Mouse (Mus musculus) forebrain, embryonic 15.5 days (tissue): Measurements from ENCODE around the gene Stard9. TPM values are rescaled to one million over a fixed set of nuclear protein-coding genes. Genes with fewer than 3 reads are reported as not detected.
"Not testable (repeated sequence)": the region's sequence is repeated elsewhere in the genome, so short reads cannot be mapped to it uniquely, and the experiment has no call there.

Experiments used
- ATAC-seq: fragments of 200-750 bp; cut with Nextera tagmentation; replicated peaks from 2 replicates; pipeline ENCODE4 v1.8.0; 2017; ENCODE audit warnings: mild to moderate bottlenecking, moderate TSS enrichment, moderate library complexity
- H3K27ac ChIP-seq: fragments of 300-500 bp; sonication (generic); replicated peaks from 2 replicates; pipeline ENCODE4 v1.5.1; 2015; ENCODE audit warnings: mild to moderate bottlenecking, inconsistent platforms
- H3K27me3 ChIP-seq: fragments of 300-500 bp; sonication (generic); 2 replicates; pipeline ENCODE4 v1.6.1; 2015; ENCODE audit warnings: inconsistent platforms
- H3K36me3 ChIP-seq: fragments of 300-500 bp; sonication (generic); 2 replicates; pipeline ENCODE4 v1.6.1; 2015; ENCODE audit warnings: mild to moderate bottlenecking, inconsistent platforms
- H3K4me1 ChIP-seq: fragments of 300-500 bp; sonication (generic); 2 replicates; pipeline ENCODE4 v1.6.1; 2015; ENCODE audit warnings: inconsistent platforms
- H3K4me2 ChIP-seq: fragments of 300-500 bp; sonication (generic); replicated peaks from 2 replicates; pipeline ENCODE4 v1.6.1; 2015; ENCODE audit warnings: mild to moderate bottlenecking, inconsistent platforms
- H3K4me3 ChIP-seq: fragments of 300-500 bp; sonication (generic); 2 replicates; pipeline ENCODE4 v1.5.1; 2015; ENCODE audit warnings: mild to moderate bottlenecking, inconsistent platforms
- H3K9ac ChIP-seq: fragments of 300-500 bp; sonication (generic); replicated peaks from 2 replicates; pipeline ENCODE4 v1.6.1; 2015; ENCODE audit warnings: mild to moderate bottlenecking, inconsistent platforms
- H3K9me3 ChIP-seq: fragments of 300-500 bp; sonication (generic); 2 replicates; pipeline ENCODE4 v1.6.1; 2016; ENCODE audit warnings: inconsistent platforms
- WGBS: fragments of 180-500 bp; shearing (Covaris S2); methylation state at CpG from one replicate; pipeline ENCODE4 v1.1.7; 2015; ENCODE audit warnings: mixed read lengths; 5-methylcytosine and 5-hydroxymethylcytosine counted together
- polyA plus RNA-seq: library from polyadenylated mRNA; unstranded; fragments of >200 nt; fragmentation: Nextera tagmentation; extraction: Ambion mirVana; gene quantifications from 2 replicates; pipeline ENCODE4 v1.2.1, GENCODE M21; 2015

Stard9 gene
- polyA plus RNA-seq, 1 experiment from 2014 or later, result 4.1 TPM

DNA sequence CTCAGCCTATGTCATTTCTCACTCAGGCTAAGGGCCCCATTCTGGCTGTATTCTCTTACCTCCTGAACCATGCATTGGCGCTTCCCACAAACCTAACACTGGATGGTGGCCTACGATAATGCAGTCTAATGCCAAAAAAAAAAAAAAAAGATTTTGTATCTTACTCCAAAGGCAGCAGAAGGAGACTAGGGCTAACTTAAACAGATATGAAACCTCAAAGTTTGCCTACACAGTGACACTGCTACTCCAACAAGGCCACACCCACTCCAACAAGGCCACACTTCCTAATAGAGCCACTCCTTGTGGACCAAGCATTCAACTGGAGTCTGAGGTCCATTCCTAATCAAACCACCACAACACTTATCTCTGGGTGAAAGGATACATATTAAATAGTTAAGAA is 27.8 kb downstream of the Stard9 start:
- Histone ChIP-seq H3K4me3 (no peak overlapping the region), H3K9me3 (no peaks in the 10 kb centered on the region), H3K4me1 (no peaks in the 10 kb centered on the region), H3K4me2 (no peak overlapping the region), H3K36me3 (no peaks in the 10 kb centered on the region), H3K27me3 (no peaks in the 10 kb centered on the region), H3K9ac (no peak overlapping the region), H3K27ac (no peak overlapping the region)
- ATAC-seq, result no peak
- WGBS, result 96% methylated on average over 2 of the region's 2 CpGs

GRCm38 (mm10) chr2:120658486-120658885 is 29.6 kb downstream of the Stard9 start:
- Histone ChIP-seq H3K4me1 (no peaks in the 10 kb centered on the region), H3K9ac (no peak overlapping the region), H3K4me3 (no peak overlapping the region), H3K9me3 (no peaks in the 10 kb centered on the region), H3K36me3 (no peaks in the 10 kb centered on the region), H3K27ac (no peak overlapping the region), H3K27me3 (no peaks in the 10 kb centered on the region), H3K4me2 (no peak overlapping the region)
- ATAC-seq, result no peak
- 75% methylated on average over 5 of the region's 5 CpGs for WGBS

DNA sequence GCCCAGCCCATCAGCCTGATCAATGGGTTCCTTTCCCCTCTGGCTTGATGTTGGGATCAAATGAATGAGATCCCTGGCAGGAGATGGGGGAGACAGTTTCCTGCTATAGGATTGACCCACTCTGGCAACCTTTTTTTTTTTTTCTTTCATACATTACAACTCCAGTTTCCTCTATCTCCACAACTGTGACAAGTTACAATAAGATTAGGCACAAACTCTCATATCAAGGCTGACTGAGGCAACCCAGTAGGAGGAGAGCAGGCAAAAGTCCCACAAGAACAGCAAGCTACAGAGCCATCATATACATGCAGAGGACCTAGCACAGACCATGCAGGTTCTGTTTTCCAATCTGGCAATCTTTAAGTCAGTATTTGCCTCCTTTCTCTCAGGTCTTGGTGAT is 30.4 kb downstream of the Stard9 start:
- H3K9ac ChIP-seq, result no peak overlapping the region
- no peak overlapping the region for H3K4me3 ChIP-seq
- no peaks in the 10 kb centered on the region for H3K4me1 ChIP-seq
- ATAC-seq, result no peak
- no peaks in the 10 kb centered on the region for H3K27me3 ChIP-seq
- H3K36me3 ChIP-seq, result no peaks in the 10 kb centered on the region
- no peak overlapping the region for H3K27ac ChIP-seq
- H3K4me2 ChIP-seq, result no peak overlapping the region
- H3K9me3 ChIP-seq, result no peaks in the 10 kb centered on the region

DNA sequence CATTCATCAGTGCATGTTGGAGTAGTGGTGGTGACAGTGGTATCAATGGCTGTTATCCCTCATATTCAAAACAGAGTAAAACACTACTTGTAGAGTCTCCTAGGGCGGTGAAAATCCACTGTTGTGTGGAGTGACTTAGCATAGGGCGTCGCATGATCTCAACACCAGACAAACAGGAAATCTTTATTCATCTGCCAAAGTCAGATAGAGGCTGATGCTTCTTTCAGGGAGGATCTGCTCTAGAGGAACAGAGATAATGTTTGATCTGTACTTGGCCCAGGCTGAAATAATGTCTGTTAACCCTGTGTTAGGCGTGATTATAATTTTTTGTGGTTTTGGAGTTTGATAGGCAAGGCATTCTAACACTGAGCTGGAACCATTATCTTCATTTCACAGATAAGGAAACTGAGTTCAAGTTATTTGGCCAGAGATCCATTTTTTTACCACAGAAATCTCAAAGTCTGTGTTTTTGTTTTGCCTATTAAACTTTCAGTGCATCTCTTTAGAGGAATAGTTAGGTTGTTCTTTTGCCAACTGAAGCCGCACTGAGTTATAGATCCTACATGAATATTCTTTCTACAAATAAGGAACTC is 31.7 kb downstream of the Stard9 start:
- Histone ChIP-seq H3K4me1 (no peaks in the 10 kb centered on the region), H3K4me2 (no peak overlapping the region), H3K9me3 (no peaks in the 10 kb centered on the region), H3K36me3 (no peaks in the 10 kb centered on the region), H3K27ac (no peak overlapping the region), H3K4me3 (no peak overlapping the region), H3K9ac (no peak overlapping the region), H3K27me3 (no peaks in the 10 kb centered on the region)
- WGBS, result 86% methylated on average over 5 of the region's 5 CpGs
- ATAC-seq, result no peak

DNA sequence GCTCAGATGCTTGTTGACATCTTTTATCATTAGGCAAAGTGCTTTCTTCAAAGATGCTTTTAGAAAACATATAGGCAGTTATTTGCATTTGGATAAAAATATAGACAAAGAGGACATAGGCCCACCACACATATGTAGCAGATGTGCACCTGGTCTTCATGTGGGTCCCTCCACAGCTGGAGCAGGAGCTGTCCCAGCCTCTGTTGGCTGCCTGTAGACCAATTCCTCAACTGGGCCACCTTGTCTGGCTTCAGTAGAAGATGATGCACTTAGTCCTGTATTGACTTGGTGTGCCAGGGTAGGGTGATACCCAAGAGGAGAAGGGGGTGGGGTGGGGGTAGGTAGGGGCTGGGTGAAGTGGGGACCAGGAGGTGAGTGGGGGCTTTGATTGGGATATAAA is 33.8 kb downstream of the Stard9 start:
- ATAC-seq, result no peak

DNA sequence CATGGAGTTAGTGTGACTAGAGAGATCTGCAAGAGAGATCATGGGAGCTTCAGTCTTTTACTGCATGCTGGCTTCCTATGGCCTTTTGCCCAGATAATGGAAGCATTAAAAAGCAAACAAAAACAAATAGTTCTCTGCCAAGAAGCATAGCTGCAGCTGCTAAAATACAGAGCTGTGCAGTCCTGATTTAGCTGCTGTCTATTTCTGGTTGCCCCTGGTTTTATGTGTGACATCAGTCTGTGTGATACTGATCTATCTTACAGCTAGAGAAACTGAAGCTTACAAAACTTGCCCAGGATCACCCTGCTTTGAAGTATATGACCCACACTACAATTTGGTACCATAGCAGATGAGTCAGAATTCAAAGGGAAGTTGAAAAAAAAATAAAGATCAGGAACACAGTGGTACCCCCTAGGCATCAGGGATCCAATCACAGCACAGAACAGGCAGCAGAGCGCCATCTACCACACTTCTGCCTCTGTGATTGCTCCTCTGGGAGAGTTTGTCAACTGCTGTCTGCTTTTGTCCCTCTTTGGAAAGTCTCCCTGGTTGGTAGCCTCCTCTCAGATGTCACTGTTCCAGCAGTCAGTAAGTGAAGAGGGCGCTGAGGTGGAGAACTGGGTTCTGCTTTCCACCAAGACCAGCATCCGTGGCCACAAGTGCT is 34.7 kb downstream of the Stard9 start:
- Histone ChIP-seq H3K36me3 (no peaks in the 10 kb centered on the region), H3K9ac (no peak overlapping the region), H3K4me1 (no peaks in the 10 kb centered on the region), H3K27me3 (no peaks in the 10 kb centered on the region), H3K4me2 (no peak overlapping the region), H3K27ac (no peak overlapping the region), H3K9me3 (no peaks in the 10 kb centered on the region), H3K4me3 (no peak overlapping the region)
- 76% methylated on average over 3 of the region's 3 CpGs for WGBS
- ATAC-seq, result no peak

More for the DNA sequence above, 33.8 kb downstream of the Stard9 start:
- H3K27me3 ChIP-seq, result no peaks in the 10 kb centered on the region
- no peak overlapping the region for H3K27ac ChIP-seq
- no peaks in the 10 kb centered on the region for H3K9me3 ChIP-seq
- no peak overlapping the region for H3K4me2 ChIP-seq
- no peaks in the 10 kb centered on the region for H3K36me3 ChIP-seq
- H3K4me3 ChIP-seq, result no peak overlapping the region
- no peak overlapping the region for H3K9ac ChIP-seq
- H3K4me1 ChIP-seq, result no peaks in the 10 kb centered on the region

DNA sequence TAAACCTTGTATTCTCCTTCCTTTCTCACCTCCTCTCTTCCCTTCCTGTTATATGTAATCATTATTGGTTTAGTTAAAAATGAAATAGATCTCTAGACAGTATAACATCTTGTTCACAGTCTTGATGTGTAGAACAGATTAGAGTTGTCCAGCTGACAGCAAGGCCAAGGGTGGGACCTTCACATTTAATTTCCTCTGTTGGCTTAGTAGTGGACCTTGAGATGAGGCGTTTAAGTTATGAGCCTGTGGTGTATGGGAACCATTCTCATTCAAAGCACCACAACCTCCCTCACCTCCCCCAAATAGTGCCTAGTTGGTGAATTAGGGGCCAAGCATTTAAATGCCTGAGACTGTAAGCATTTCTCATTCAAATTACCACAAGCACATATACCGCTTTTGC is 38.5 kb downstream of the Stard9 start:
- Histone ChIP-seq H3K4me2 (no peak overlapping the region), H3K9me3 (no peaks in the 10 kb centered on the region), H3K27ac (no peak overlapping the region), H3K4me3 (no peak overlapping the region), H3K4me1 (no peaks in the 10 kb centered on the region), H3K9ac (no peak overlapping the region), H3K27me3 (no peaks in the 10 kb centered on the region), H3K36me3 (no peaks in the 10 kb centered on the region)
- 88% methylated on average over 2 of the region's 2 CpGs for WGBS
- no peak for ATAC-seq

DNA sequence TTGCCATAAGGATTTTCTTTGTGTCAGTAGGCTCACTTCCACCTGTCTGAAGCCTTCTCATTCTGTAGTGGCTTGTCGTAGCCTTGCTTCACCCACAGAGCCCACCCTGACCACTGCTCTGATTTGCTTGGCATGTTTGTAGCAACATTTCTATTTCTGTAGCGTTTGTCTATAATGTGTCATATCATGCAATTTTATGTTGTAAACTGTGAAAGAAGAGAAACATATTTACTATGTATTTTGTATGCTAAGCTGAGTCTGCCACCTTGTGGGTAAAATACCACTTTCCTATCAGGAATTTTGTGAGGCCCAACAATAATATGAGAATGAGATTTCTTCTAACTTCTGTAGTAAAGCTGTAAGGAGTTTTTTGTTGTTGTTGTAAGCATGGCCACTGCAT is 41.3 kb downstream of the Stard9 start:
- Histone ChIP-seq H3K9ac (no peak overlapping the region), H3K4me1 (no peaks in the 10 kb centered on the region), H3K9me3 (no peaks in the 10 kb centered on the region), H3K36me3 (no peaks in the 10 kb centered on the region), H3K27ac (no peak overlapping the region), H3K27me3 (no peaks in the 10 kb centered on the region), H3K4me3 (no peak overlapping the region), H3K4me2 (no peak overlapping the region)
- no peak for ATAC-seq
- WGBS, result 75% methylated on average over 2 of the region's 2 CpGs

- not testable (repeated sequence) for H3K9ac ChIP-seq, H3K4me1 ChIP-seq, H3K4me2 ChIP-seq, ATAC-seq, H3K4me3 ChIP-seq, H3K27ac ChIP-seq, H3K36me3 ChIP-seq, H3K9me3 ChIP-seq, H3K27me3 ChIP-seq
- WGBS, result 88% methylated on average over 7 of the region's 7 CpGs
Measured at GRCm38 (mm10) chr2:120681151-120681550, 52.2 kb downstream of the Stard9 start.

DNA sequence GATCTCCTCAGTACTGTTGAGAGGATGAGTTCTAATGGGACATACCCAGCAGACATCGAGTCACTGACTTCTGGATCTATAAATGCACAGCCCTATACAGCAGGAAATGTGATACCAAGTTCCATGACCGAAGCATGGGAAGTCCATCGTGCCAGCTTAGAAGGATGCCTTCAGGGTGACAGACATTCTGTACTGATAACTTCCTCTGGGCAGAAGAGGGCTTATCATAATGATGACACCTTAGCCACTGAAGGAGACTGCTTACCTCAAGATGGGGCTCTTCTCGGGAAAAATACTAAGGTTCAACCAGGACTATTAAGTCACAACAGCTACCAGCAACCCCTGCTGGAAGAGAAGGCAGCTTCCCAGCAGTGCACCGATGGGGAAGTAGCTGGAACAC is 68.8 kb downstream of the Stard9 start:
- 89% methylated on average over 5 of the region's 5 CpGs for WGBS
- no peaks in the 10 kb centered on the region for H3K4me1 ChIP-seq
- H3K9me3 ChIP-seq, result no peaks in the 10 kb centered on the region
- H3K4me2 ChIP-seq, result no peak overlapping the region
- H3K36me3 ChIP-seq, result peaks cover 13% of the 10 kb centered on the region
- H3K27me3 ChIP-seq, result no peaks in the 10 kb centered on the region
- no peak overlapping the region for H3K9ac ChIP-seq
- H3K4me3 ChIP-seq, result no peak overlapping the region
- H3K27ac ChIP-seq, result no peak overlapping the region
- ATAC-seq, result no peak

- Histone ChIP-seq H3K4me1 (no peaks in the 10 kb centered on the region), H3K4me3 (no peak overlapping the region), H3K36me3 (peaks cover 13% of the 10 kb centered on the region), H3K27me3 (no peaks in the 10 kb centered on the region), H3K4me2 (no peak overlapping the region), H3K27ac (no peak overlapping the region), H3K9ac (no peak overlapping the region), H3K9me3 (no peaks in the 10 kb centered on the region)
- ATAC-seq, result no peak
- 91% methylated on average over 3 of the region's 3 CpGs for WGBS
Measured at GRCm38 (mm10) chr2:120700379-120700885, 71.5 kb downstream of the Stard9 start.

GRCm38 (mm10) chr2:120702675-120703074 is 73.8 kb downstream of the Stard9 start:
- Histone ChIP-seq H3K27me3 (no peaks in the 10 kb centered on the region), H3K9me3 (no peaks in the 10 kb centered on the region), H3K4me2 (no peak overlapping the region), H3K27ac (no peak overlapping the region), H3K4me1 (no peaks in the 10 kb centered on the region), H3K9ac (no peak overlapping the region), H3K36me3 (peaks cover 3% of the 10 kb centered on the region), H3K4me3 (no peak overlapping the region)
- 80% methylated on average over 5 of the region's 5 CpGs for WGBS
- ATAC-seq, result no peak

- no peaks in the 10 kb centered on the region for H3K27me3 ChIP-seq
- no peak overlapping the region for H3K4me3 ChIP-seq
- ATAC-seq, result no peak
- H3K4me2 ChIP-seq, result no peak overlapping the region
- no peak overlapping the region for H3K9ac ChIP-seq
- no peak overlapping the region for H3K27ac ChIP-seq
- H3K4me1 ChIP-seq, result no peaks in the 10 kb centered on the region
- H3K9me3 ChIP-seq, result no peaks in the 10 kb centered on the region
- H3K36me3 ChIP-seq, result no peaks in the 10 kb centered on the region
Measured at GRCm38 (mm10) chr2:120707041-120707440, 78.1 kb downstream of the Stard9 start.
